Mouse (Mus musculus): ENCODE measurements around the gene Gabpb2. TPM values are rescaled to one million over a fixed set of nuclear protein-coding genes. Genes with fewer than 3 reads are reported as not detected.

Gene Gabpb2
- polyA plus RNA-seq, 1 experiment from 2014 or later, result 10.0 TPM

Small RNAs within 50 kb of the gene (microRNA-seq; reads per million reads assigned to microRNA genes)
- gene Mir8099-1, result not detected

Other genes with a start within 250 kb of the Gabpb2 start
- 25.1 and 25.7 TPM in 2 replicates for gene Pi4kb, start 243.2 kb downstream of the Gabpb2 start, polyA plus RNA-seq (2015; fragmentation: Nextera tagmentation; extraction: Ambion mirVana)
- gene Zfp687, start 202.5 kb downstream of the Gabpb2 start, polyA plus RNA-seq (2015; fragmentation: Nextera tagmentation; extraction: Ambion mirVana), result 23.3 and 23.6 TPM in 2 replicates
- 223 and 224 TPM in 2 replicates for gene Psmd4, start 175.3 kb downstream of the Gabpb2 start, polyA plus RNA-seq (2015; fragmentation: Nextera tagmentation; extraction: Ambion mirVana)
- 19.5 and 20.2 TPM in 2 replicates for gene Pip5k1a, start 111.0 kb downstream of the Gabpb2 start, polyA plus RNA-seq (2015; fragmentation: Nextera tagmentation; extraction: Ambion mirVana)
- 152 and 156 TPM in 2 replicates for gene Vps72, start 106.9 kb downstream of the Gabpb2 start, polyA plus RNA-seq (2015; fragmentation: Nextera tagmentation; extraction: Ambion mirVana)
- gene Tmod4, start 93.4 kb downstream of the Gabpb2 start, polyA plus RNA-seq (2015; fragmentation: Nextera tagmentation; extraction: Ambion mirVana), result 2.7 and 4.4 TPM in 2 replicates
- gene Scnm1, start 83.9 kb downstream of the Gabpb2 start, polyA plus RNA-seq (2015; fragmentation: Nextera tagmentation; extraction: Ambion mirVana), result 69.9 and 79.0 TPM in 2 replicates
- gene Lysmd1, start 83.8 kb downstream of the Gabpb2 start, polyA plus RNA-seq (2015; fragmentation: Nextera tagmentation; extraction: Ambion mirVana), result 16.2 and 16.9 TPM in 2 replicates
- 4.0 and 5.4 TPM in 2 replicates for gene Tnfaip8l2, start 75.6 kb downstream of the Gabpb2 start, polyA plus RNA-seq (2015; fragmentation: Nextera tagmentation; extraction: Ambion mirVana)
- 3.2 and 4.1 TPM in 2 replicates for gene Sema6c, start 57.5 kb downstream of the Gabpb2 start, polyA plus RNA-seq (2015; fragmentation: Nextera tagmentation; extraction: Ambion mirVana)
- 118 and 123 TPM in 2 replicates for gene Cdc42se1, start 10.8 kb upstream of the Gabpb2 start, polyA plus RNA-seq (2015; fragmentation: Nextera tagmentation; extraction: Ambion mirVana)
- gene Mllt11, start 14.3 kb upstream of the Gabpb2 start, polyA plus RNA-seq (2015; fragmentation: Nextera tagmentation; extraction: Ambion mirVana), result 12.0 TPM in 2 replicates
- gene Gm128, start 23.7 kb upstream of the Gabpb2 start, polyA plus RNA-seq (2015; fragmentation: Nextera tagmentation; extraction: Ambion mirVana), result 0.29 and 0.50 TPM in 2 replicates
- 4.6 and 5.7 TPM in 2 replicates for gene Bnipl, start 33.3 kb upstream of the Gabpb2 start, polyA plus RNA-seq (2015; fragmentation: Nextera tagmentation; extraction: Ambion mirVana)
- 41.0 and 47.0 TPM in 2 replicates for gene Mindy1, start 63.4 kb upstream of the Gabpb2 start, polyA plus RNA-seq (2015; fragmentation: Nextera tagmentation; extraction: Ambion mirVana)
- 23.2 and 23.9 TPM in 2 replicates for gene Prune1, start 64.2 kb upstream of the Gabpb2 start, polyA plus RNA-seq (2015; fragmentation: Nextera tagmentation; extraction: Ambion mirVana)
- gene Anxa9, start 89.3 kb upstream of the Gabpb2 start, polyA plus RNA-seq (2015; fragmentation: Nextera tagmentation; extraction: Ambion mirVana), result 1.7 and 2.0 TPM in 2 replicates
- gene Cers2, start 96.9 kb upstream of the Gabpb2 start, polyA plus RNA-seq (2015; fragmentation: Nextera tagmentation; extraction: Ambion mirVana), result 221 and 230 TPM in 2 replicates
- gene Setdb1, start 139.3 kb upstream of the Gabpb2 start, polyA plus RNA-seq (2015; fragmentation: Nextera tagmentation; extraction: Ambion mirVana), result 35.4 and 38.4 TPM in 2 replicates
- not detected in 2 replicates for gene 4930558C23Rik, start 184.9 kb upstream of the Gabpb2 start, polyA plus RNA-seq (2015; fragmentation: Nextera tagmentation; extraction: Ambion mirVana)
- gene Arnt, start 216.5 kb upstream of the Gabpb2 start, polyA plus RNA-seq (2015; fragmentation: Nextera tagmentation; extraction: Ambion mirVana), result 52.6 and 52.8 TPM in 2 replicates

All from lung, embryonic 16.5 days (tissue).